ENCODE assay signal across 7 mouse cellular contexts in genomic region chr13:55152621-55153415, GRCm38 (mm10). TPM values are rescaled to one million over a fixed set of nuclear protein-coding genes. Genes with fewer than 3 reads are reported as not detected.
DNase-seq lines count a peak whose midpoint lies in the region; ATAC-seq lines count a peak whose summit lies in the region.

Fgfr4 (plus strand) TSS chr13:55152640.

- peak; percentile 50 for DNase-seq in Muller cell, postnatal 12 days (ENCODE audit: inconsistent ontology term)
- peak; percentile 85 for DNase-seq in adrenal gland, postnatal 14 days
- DNase-seq in gastrocnemius, postnatal 4 days (ENCODE audit: low spot score in 2 of 2), result peak in 1 of 2 experiments; percentile 66
- peak; percentile 62 for DNase-seq in lung, postnatal 14 days
- peak; percentile 59 for DNase-seq in testis, postnatal 14 days (ENCODE audit: low spot score)
- DNase-seq in layer of hippocampus, postnatal 25 days (ENCODE audit: extremely low spot score in 1 of 2, low spot score in 1 of 2), result no peak

- peak within 1 kb of the TSS; percentile 88 for H3K27ac ChIP-seq in kidney, embryonic 14.5 days (ENCODE audit: low read depth, low read length)

- H3K36me3 ChIP-seq in kidney, embryonic 14.5 days (ENCODE audit: control insufficient read depth, insufficient read depth, low read length), result no peaks in the 10 kb centered on the region

- peak within 1 kb of the TSS; percentile 74 for H3K9ac ChIP-seq in kidney, embryonic 14.5 days (ENCODE audit: low read depth, low read length)

- H3K9me3 ChIP-seq in kidney, embryonic 14.5 days (ENCODE audit: control insufficient read depth, low read length), result no peaks in the 10 kb centered on the region

- under 1% methylated on average over 67 of the region's 68 CpGs for WGBS in kidney, embryonic 14.5 days

- H3K27me3 ChIP-seq in kidney, embryonic 14.5 days (ENCODE audit: control insufficient read depth, insufficient read depth, low read length), result no peaks in the 10 kb centered on the region

- 0 out of 2 replicates have a peak, but pooled peaks cover 4% of the 10 kb centered on the region for H3K4me1 ChIP-seq in kidney, embryonic 14.5 days (ENCODE audit: control insufficient read depth, insufficient read depth, low read length)

- H3K4me3 ChIP-seq in kidney, embryonic 14.5 days (ENCODE audit: low read length), result peak within 1 kb of the TSS; percentile 63

- peak; percentile 86 for ATAC-seq in kidney, embryonic 14.5 days (ENCODE audit: low FRiP score, low TSS enrichment)

- peak within 1 kb of the TSS; percentile 94 for H3K4me2 ChIP-seq in kidney, embryonic 14.5 days (replicated peaks; ENCODE audit: low read depth, low read length)

RNA-seq across cellular contexts. Expression of gene Fgfr4, which starts in this region (rescaled TPM):
- 39.2 and 46.7 TPM in 2 replicates for total RNA-seq in adrenal gland, postnatal 14 days (2021)
- total RNA-seq in gastrocnemius, postnatal 4 days (2021), result 10 to 100 TPM; 46.1 to 46.6 TPM
- polyA plus RNA-seq in kidney, embryonic 14.5 days (2014; fragmentation: Nextera tagmentation; extraction: Ambion mirVana), result 9.9 and 14.9 TPM in 2 replicates
- total RNA-seq in layer of hippocampus, postnatal 25 days (2021), result under 1 TPM; 0.68 to 0.74 TPM

Comparison
In these comparisons a context has a peak if more than half of its experiments do, and no peak if none do; other contexts are left out.
1. RNA of gene Fgfr4 (total RNA-seq): 46.1 to 46.6 TPM in gastrocnemius, postnatal 4 days and 39.2 to 46.7 TPM in adrenal gland, postnatal 14 days; 0.68 to 0.74 TPM in layer of hippocampus, postnatal 25 days; every median in the first group is over 10 times any median in the second.
2. DNase-seq: peak in Muller cell, postnatal 12 days (single experiment), adrenal gland, postnatal 14 days (single experiment), lung, postnatal 14 days (single experiment) and testis, postnatal 14 days (single experiment); none in layer of hippocampus, postnatal 25 days (0 of 2).